Mouse (Mus musculus) kidney, adult 18-20 months (tissue): ENCODE results near the gene Stx5a.

Experiments used
- DNase-seq: peaks from one replicate; pipeline ENCODE4 v3.0.0; 2021

Stx5a gene

DNA sequence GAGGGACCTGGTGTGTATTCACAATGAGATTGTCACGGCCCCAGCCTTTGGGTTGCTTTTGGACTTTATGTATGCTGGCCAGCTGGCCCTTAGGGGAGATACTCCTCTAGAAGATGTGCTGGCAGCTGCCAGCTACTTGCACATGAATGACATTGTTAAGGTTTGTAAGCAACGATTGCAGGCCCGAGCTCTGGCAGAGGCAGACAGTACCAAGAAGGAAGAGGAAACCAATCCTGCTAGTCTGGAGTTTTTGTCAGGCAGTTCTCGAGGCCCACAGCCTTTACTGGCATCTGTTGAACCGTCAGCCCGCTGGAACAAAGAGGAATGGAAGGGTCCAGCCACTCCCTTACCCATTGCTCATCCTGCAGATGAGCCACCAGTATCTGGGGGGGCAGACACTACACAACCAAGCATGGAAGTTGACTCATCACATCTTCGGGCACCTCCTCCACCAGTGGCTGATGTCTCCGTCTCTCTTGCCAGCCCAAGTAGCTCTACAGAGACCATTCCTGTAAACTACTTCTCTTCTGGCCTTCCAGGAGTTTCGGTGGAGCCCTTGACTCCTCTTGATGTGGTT is 62.1 kb downstream of the Stx5a start:
- no peak for DNase-seq

DNA sequence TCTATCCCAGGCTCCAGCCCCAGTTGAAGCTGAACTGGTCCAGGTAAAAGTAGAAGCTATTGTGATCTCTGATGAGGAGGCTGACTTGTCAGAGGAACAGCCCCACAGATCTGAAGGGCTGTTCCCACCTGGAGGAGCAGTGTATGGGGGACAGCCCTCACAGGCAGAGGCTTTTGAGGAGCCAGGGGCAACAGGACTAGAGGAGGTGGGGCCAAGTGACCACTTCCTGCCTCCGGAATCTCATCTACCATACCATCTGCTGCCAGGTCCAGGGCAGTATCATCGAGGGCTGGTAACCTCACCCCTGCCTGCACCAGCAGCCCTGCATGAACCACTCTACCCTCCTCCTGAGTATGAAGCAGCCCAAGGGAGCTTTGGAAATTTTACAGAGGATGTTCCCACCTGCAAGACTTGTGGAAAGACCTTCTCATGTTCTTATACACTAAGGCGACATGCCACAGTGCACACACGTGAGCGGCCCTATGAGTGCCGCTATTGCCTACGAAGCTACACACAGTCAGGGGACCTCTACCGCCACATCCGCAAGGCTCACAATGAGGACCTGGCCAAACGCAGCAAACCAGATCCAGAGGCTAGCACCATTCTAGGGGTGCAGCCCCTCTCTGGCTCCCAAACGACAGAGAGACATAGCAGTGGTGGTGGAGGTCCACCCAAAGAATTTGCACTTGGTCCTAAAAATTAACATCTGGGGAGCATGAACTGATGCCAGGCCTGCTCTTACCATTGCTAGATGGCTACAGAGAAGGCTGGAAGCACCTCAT is 62.9 kb downstream of the Stx5a start:
- DNase-seq = no peak
